Mouse (Mus musculus) right cerebral cortex, postnatal 14 days (tissue): ENCODE data around the gene Gsg1.

ENCODE experiments used
- DNase-seq: peaks from one replicate; pipeline ENCODE4 v3.0.0; 2022

Gene Gsg1

GRCm38 (mm10) chr6:135254153-135254552, at the start of gene Gsg1:
Gene Gsg1, minus strand, starts transcription at chr6:135254351.
- no peak for DNase-seq

- no peak for DNase-seq
These were observed 48.4 kb upstream of the Gsg1 start for GRCm38 (mm10) chr6:135302421-135303125.

- DNase-seq = no peak
These were observed 46.3 kb upstream of the Gsg1 start for GRCm38 (mm10) chr6:135300469-135300868.

- no peak for DNase-seq
These were observed 44.9 kb upstream of the Gsg1 start for GRCm38 (mm10) chr6:135299024-135299550.

GRCm38 (mm10) chr6:135297570-135297969, 43.4 kb upstream of the Gsg1 start:
- DNase-seq = no peak

GRCm38 (mm10) chr6:135296267-135296666, 42.1 kb upstream of the Gsg1 start:
- peak; percentile 32 for DNase-seq

- no peak for DNase-seq
These were observed 41.1 kb upstream of the Gsg1 start for GRCm38 (mm10) chr6:135295082-135295861.

- DNase-seq = no peak
These were observed 40.0 kb upstream of the Gsg1 start for GRCm38 (mm10) chr6:135294150-135294549.

- no peak for DNase-seq
These were observed 38.2 kb upstream of the Gsg1 start for GRCm38 (mm10) chr6:135292391-135292790.

- DNase-seq = no peak
These were observed 25.7 kb upstream of the Gsg1 start for GRCm38 (mm10) chr6:135279856-135280255.

- no peak for DNase-seq
These were observed 25.1 kb upstream of the Gsg1 start for GRCm38 (mm10) chr6:135279286-135279685.

GRCm38 (mm10) chr6:135278302-135278701, 24.2 kb upstream of the Gsg1 start:
- no peak for DNase-seq

- DNase-seq = no peak
These were observed 22.5 kb upstream of the Gsg1 start for GRCm38 (mm10) chr6:135276474-135277295.

- DNase-seq = no peak
These were observed 21.1 kb upstream of the Gsg1 start for GRCm38 (mm10) chr6:135275231-135275630.

GRCm38 (mm10) chr6:135273066-135273465, 18.9 kb upstream of the Gsg1 start:
- DNase-seq = no peak

- no peak for DNase-seq
These were observed 17.6 kb upstream of the Gsg1 start for GRCm38 (mm10) chr6:135271761-135272160.

- no peak for DNase-seq
These were observed 15.5 kb upstream of the Gsg1 start for GRCm38 (mm10) chr6:135269626-135270025.

- no peak for DNase-seq
These were observed 14.2 kb upstream of the Gsg1 start for GRCm38 (mm10) chr6:135268392-135268791.

- no peak for DNase-seq
These were observed 13.1 kb upstream of the Gsg1 start for GRCm38 (mm10) chr6:135267221-135267620.

- no peak for DNase-seq
These were observed 11.9 kb upstream of the Gsg1 start for GRCm38 (mm10) chr6:135266056-135266455.

- DNase-seq = no peak
These were observed 10.0 kb upstream of the Gsg1 start for GRCm38 (mm10) chr6:135264136-135264535.

- DNase-seq = no peak
These were observed 8.4 kb upstream of the Gsg1 start for GRCm38 (mm10) chr6:135262565-135262964.

GRCm38 (mm10) chr6:135261124-135261523, 7.0 kb upstream of the Gsg1 start:
- no peak for DNase-seq
